Mouse (Mus musculus) liver, embryonic 13.5 days (tissue): ENCODE results near the gene Csmd2. TPM values are rescaled to one million over a fixed set of nuclear protein-coding genes. Genes with fewer than 3 reads are reported as not detected.
"Not testable (repeated sequence)": the region's sequence is repeated elsewhere in the genome, so short reads cannot be mapped to it uniquely, and the experiment has no call there.

ENCODE experiments used
- ATAC-seq: fragments of 200-750 bp; cut with Nextera tagmentation; 2 replicates; pipeline ENCODE4 v1.8.0; 2017; ENCODE audit warnings: low read depth, mild to moderate bottlenecking, moderate number of reproducible peaks, moderate library complexity
- DNase-seq: peaks from one replicate; pipeline ENCODE4 v3.0.0; 2022
- H3K27ac ChIP-seq: fragments of 300-500 bp; sonication (generic); 2 replicates; pipeline ENCODE4 v1.5.1; 2015; ENCODE audit warnings: moderate library complexity, mild to moderate bottlenecking, inconsistent platforms
- H3K27me3 ChIP-seq: fragments of 300-500 bp; sonication (generic); 2 replicates; pipeline ENCODE4 v1.6.1; 2015; ENCODE audit warnings: mild to moderate bottlenecking, inconsistent platforms
- H3K36me3 ChIP-seq: fragments of 300-500 bp; sonication (generic); 2 replicates; pipeline ENCODE4 v1.6.1; 2015; ENCODE audit warnings: mild to moderate bottlenecking, inconsistent platforms
- H3K4me1 ChIP-seq: fragments of 300-500 bp; sonication (generic); replicated peaks from 2 replicates; pipeline ENCODE4 v1.6.1; 2015; ENCODE audit warnings: inconsistent platforms
- H3K4me2 ChIP-seq: fragments of 300-500 bp; sonication (generic); 2 replicates; pipeline ENCODE4 v1.6.1; 2015; ENCODE audit warnings: inconsistent platforms, mild to moderate bottlenecking, moderate library complexity
- H3K4me3 ChIP-seq: fragments of 300-500 bp; sonication (generic); replicated peaks from 2 replicates; pipeline ENCODE4 v1.5.1; 2015; ENCODE audit warnings: mild to moderate bottlenecking, inconsistent platforms
- H3K9ac ChIP-seq: fragments of 300-500 bp; sonication (generic); 2 replicates; pipeline ENCODE4 v1.6.1; 2015; ENCODE audit warnings: mild to moderate bottlenecking, inconsistent platforms
- H3K9me3 ChIP-seq: fragments of 300-500 bp; sonication (generic); replicated peaks from 2 replicates; pipeline ENCODE4 v1.6.1; 2016; ENCODE audit warnings: inconsistent platforms
- WGBS: fragments of 180-500 bp; shearing (Covaris S2); methylation state at CpG from one replicate; pipeline ENCODE4 v1.1.7; 2015; ENCODE audit not compliant: insufficient replicate concordance; 5-methylcytosine and 5-hydroxymethylcytosine counted together
- polyA plus RNA-seq: library from polyadenylated mRNA; unstranded; fragments of >200 nt; fragmentation: Nextera tagmentation; extraction: Ambion mirVana; gene quantifications from 2 replicates; pipeline ENCODE4 v1.2.1, GENCODE M21; 2015

Gene Csmd2
- polyA plus RNA-seq, 1 experiment from 2014 or later, result 0.02 TPM

- H3K36me3 ChIP-seq, result peaks cover 11% of the 10 kb centered on the region
- no peaks in the 10 kb centered on the region for H3K9me3 ChIP-seq
- no peak overlapping the region for H3K4me2 ChIP-seq
- peaks cover 10% of the 10 kb centered on the region; the same call in 1 of the 2 replicates for H3K4me1 ChIP-seq
- WGBS, result 42% methylated on average over 5 of the region's 5 CpGs
- no peak for DNase-seq
- no peak overlapping the region for H3K4me3 ChIP-seq
- H3K27ac ChIP-seq, result no peak overlapping the region
- H3K27me3 ChIP-seq, result no peaks in the 10 kb centered on the region
- no peak overlapping the region for H3K9ac ChIP-seq
- no peak for ATAC-seq
Measured at GRCm38 (mm10) chr4:128594062-128594461, 606.4 kb downstream of the Csmd2 start.

- no peak overlapping the region for H3K4me2 ChIP-seq
Measured at GRCm38 (mm10) chr4:128597801-128598560, 610.3 kb downstream of the Csmd2 start.

GRCm38 (mm10) chr4:128606586-128606985, 618.9 kb downstream of the Csmd2 start:
- no peak for ATAC-seq
- Histone ChIP-seq H3K4me1 (peaks cover 24% of the 10 kb centered on the region), H3K9ac (no peak overlapping the region), H3K4me2 (no peak overlapping the region), H3K36me3 (peaks cover 17% of the 10 kb centered on the region), H3K9me3 (no peaks in the 10 kb centered on the region), H3K27me3 (no peaks in the 10 kb centered on the region), H3K27ac (no peak overlapping the region), H3K4me3 (no peak overlapping the region)
- 85% methylated on average over 7 of the region's 7 CpGs for WGBS
- DNase-seq, result no peak

More at GRCm38 (mm10) chr4:128597801-128598560, 610.3 kb downstream of the Csmd2 start:
- Histone ChIP-seq H3K27ac (no peak overlapping the region), H3K4me1 (peaks cover 10% of the 10 kb centered on the region; the same call in 1 of the 2 replicates), H3K4me3 (no peak overlapping the region), H3K9me3 (no peaks in the 10 kb centered on the region), H3K36me3 (0 out of 2 replicates have a peak, but pooled peaks cover 2% of the 10 kb centered on the region), H3K9ac (no peak overlapping the region), H3K27me3 (no peaks in the 10 kb centered on the region)
- DNase-seq, result no peak
- 72% methylated on average over 12 of the region's 12 CpGs for WGBS
- no peak for ATAC-seq

GRCm38 (mm10) chr4:128607661-128608060, 620.0 kb downstream of the Csmd2 start:
- H3K4me2 ChIP-seq, result no peak overlapping the region
- ATAC-seq (no peak), DNase-seq (no peak)
- H3K4me1 ChIP-seq, result peaks cover 26% of the 10 kb centered on the region
- H3K4me3 ChIP-seq, result no peak overlapping the region
- H3K27me3 ChIP-seq, result no peaks in the 10 kb centered on the region
- no peak overlapping the region for H3K27ac ChIP-seq
- 75% methylated on average over 11 of the region's 11 CpGs for WGBS
- no peak overlapping the region for H3K9ac ChIP-seq
- no peaks in the 10 kb centered on the region for H3K9me3 ChIP-seq
- H3K36me3 ChIP-seq, result peaks cover 17% of the 10 kb centered on the region

- DNase-seq, result peak; percentile 8
- peaks cover 26% of the 10 kb centered on the region for H3K4me1 ChIP-seq
- H3K36me3 ChIP-seq, result peaks cover 3% of the 10 kb centered on the region; the same call in 1 of the 2 replicates
- H3K9ac ChIP-seq, result peak overlapping the region; percentile 72
- H3K9me3 ChIP-seq, result no peaks in the 10 kb centered on the region
- H3K27ac ChIP-seq, result peak overlapping the region; percentile 66
- no peak for ATAC-seq
- H3K4me2 ChIP-seq, result peak overlapping the region; percentile 85
- WGBS, result 5% methylated on average over 26 of the region's 27 CpGs
- no peaks in the 10 kb centered on the region for H3K27me3 ChIP-seq
- peak overlapping the region; percentile 72 for H3K4me3 ChIP-seq
Measured at GRCm38 (mm10) chr4:128609276-128609924, 621.7 kb downstream of the Csmd2 start.

GRCm38 (mm10) chr4:128609925-128610402, 622.3 kb downstream of the Csmd2 start, which contains the start of gene Zscan20:
Gene Zscan20 (minus strand): TSS chr4:128610098.
- peak; percentile 95 for DNase-seq
- peak; percentile 97 for ATAC-seq
- Histone ChIP-seq H3K4me3 (peak within 1 kb of the TSS; percentile 72), H3K9me3 (no peaks in the 10 kb centered on the region), H3K27ac (peak within 1 kb of the TSS; percentile 66), H3K9ac (peak within 1 kb of the TSS; percentile 72), H3K27me3 (no peaks in the 10 kb centered on the region), H3K4me2 (peak within 1 kb of the TSS; percentile 85), H3K36me3 (no peaks in the 10 kb centered on the region), H3K4me1 (peaks cover 26% of the 10 kb centered on the region)
- WGBS, result under 1% methylated on average over 24 of the region's 24 CpGs

GRCm38 (mm10) chr4:128610706-128611105, 623.0 kb downstream of the Csmd2 start:
- H3K9ac ChIP-seq, result peak overlapping the region; percentile 20; the same call in 1 of the 2 replicates

GRCm38 (mm10) chr4:128611726-128612125, 624.1 kb downstream of the Csmd2 start:
- peaks cover 30% of the 10 kb centered on the region for H3K4me1 ChIP-seq
- not testable (repeated sequence) for H3K4me2 ChIP-seq, H3K9me3 ChIP-seq

More at GRCm38 (mm10) chr4:128610706-128611105, 623.0 kb downstream of the Csmd2 start:
- Histone ChIP-seq H3K4me1 (peaks cover 26% of the 10 kb centered on the region), H3K4me2 (peak overlapping the region; percentile 85), H3K4me3 (peak overlapping the region; percentile 72), H3K27ac (peak overlapping the region; percentile 48; the same call in 1 of the 2 replicates), H3K9me3 (no peaks in the 10 kb centered on the region), H3K36me3 (no peaks in the 10 kb centered on the region), H3K27me3 (peaks cover 4% of the 10 kb centered on the region)
- DNase-seq (peak; percentile 8), ATAC-seq (no peak)
- WGBS, result 27% methylated on average over 10 of the region's 10 CpGs

GRCm38 (mm10) chr4:128613326-128613725, 625.7 kb downstream of the Csmd2 start:
- Histone ChIP-seq H3K36me3 (no peaks in the 10 kb centered on the region), H3K27ac (no peak overlapping the region), H3K9me3 (no peaks in the 10 kb centered on the region), H3K4me3 (no peak overlapping the region), H3K4me2 (no peak overlapping the region), H3K9ac (no peak overlapping the region), H3K27me3 (peaks cover 30% of the 10 kb centered on the region), H3K4me1 (peaks cover 44% of the 10 kb centered on the region)
- ATAC-seq, result no peak
- peak; percentile 28 for DNase-seq
- WGBS, result 21% methylated on average over 8 of the region's 8 CpGs

More at GRCm38 (mm10) chr4:128611726-128612125, 624.1 kb downstream of the Csmd2 start:
- WGBS, result 63% methylated on average over 3 of the region's 3 CpGs
- Histone ChIP-seq H3K27ac (peak overlapping the region; percentile 48; the same call in 1 of the 2 replicates), H3K27me3 (peaks cover 14% of the 10 kb centered on the region)
- H3K9ac ChIP-seq, H3K4me3 ChIP-seq, H3K36me3 ChIP-seq, ATAC-seq, DNase-seq: not testable (repeated sequence)

- WGBS, result 43% methylated on average over 14 of the region's 14 CpGs
- Histone ChIP-seq H3K27me3 (peaks cover 46% of the 10 kb centered on the region), H3K4me3 (no peak overlapping the region), H3K27ac (no peak overlapping the region), H3K4me2 (peak overlapping the region; percentile 34; the same call in 1 of the 2 replicates), H3K9ac (no peak overlapping the region), H3K4me1 (peaks cover 36% of the 10 kb centered on the region), H3K36me3 (no peaks in the 10 kb centered on the region), H3K9me3 (no peaks in the 10 kb centered on the region)
- DNase-seq (no peak), ATAC-seq (no peak; the same call in 1 of the 2 replicates)
Measured at GRCm38 (mm10) chr4:128615761-128616160, 628.1 kb downstream of the Csmd2 start.
